Mouse (Mus musculus): ENCODE measurements around the gene Faah. TPM values are rescaled to one million over a fixed set of nuclear protein-coding genes. Genes with fewer than 3 reads are reported as not detected.

The Faah gene
- polyA plus RNA-seq, 1 experiment: 104 TPM

GRCm38 (mm10) chr4:115953559-115953958 is 64.2 kb downstream of the Faah start:
- no peak for DNase-seq (ENCODE audit: extremely low spot score in 1 of 2, low spot score in 1 of 2)

- DNase-seq (ENCODE audit: extremely low spot score in 1 of 2, low spot score in 1 of 2): peak; percentile 11 to 85
Observed at GRCm38 (mm10) chr4:115952758-115953157, 65.0 kb downstream of the Faah start.

GRCm38 (mm10) chr4:115943669-115944314 is 73.9 kb downstream of the Faah start:
- DNase-seq (ENCODE audit: extremely low spot score in 1 of 2, low spot score in 1 of 2): no peak

GRCm38 (mm10) chr4:115941242-115941820 is 76.4 kb downstream of the Faah start:
- DNase-seq (ENCODE audit: extremely low spot score in 1 of 2, low spot score in 1 of 2): no peak

GRCm38 (mm10) chr4:115940681-115941080 is 77.0 kb downstream of the Faah start:
- no peak for DNase-seq (ENCODE audit: extremely low spot score in 1 of 2, low spot score in 1 of 2)

GRCm38 (mm10) chr4:115939295-115940102 is 78.2 kb downstream of the Faah start, which contains the start of gene Dmbx1:
TSS of gene Dmbx1 (minus strand) at chr4:115939926.
- no peak for DNase-seq (ENCODE audit: extremely low spot score in 1 of 2, low spot score in 1 of 2)

- DNase-seq (ENCODE audit: extremely low spot score in 1 of 2, low spot score in 1 of 2): no peak
Observed at GRCm38 (mm10) chr4:115938276-115939160, 79.2 kb downstream of the Faah start.

- DNase-seq (ENCODE audit: extremely low spot score in 1 of 2, low spot score in 1 of 2): no peak
Observed at GRCm38 (mm10) chr4:115937061-115937976, 80.4 kb downstream of the Faah start.

GRCm38 (mm10) chr4:115936646-115937045 is 81.1 kb downstream of the Faah start:
- no peak for DNase-seq (ENCODE audit: extremely low spot score in 1 of 2, low spot score in 1 of 2)

GRCm38 (mm10) chr4:115935835-115936581 is 81.7 kb downstream of the Faah start:
- DNase-seq (ENCODE audit: extremely low spot score in 1 of 2, low spot score in 1 of 2): no peak

- DNase-seq (ENCODE audit: extremely low spot score in 1 of 2, low spot score in 1 of 2): no peak
Observed at GRCm38 (mm10) chr4:115931556-115932088, 86.1 kb downstream of the Faah start.

GRCm38 (mm10) chr4:115927637-115928036 is 90.1 kb downstream of the Faah start:
- DNase-seq (ENCODE audit: extremely low spot score in 1 of 2, low spot score in 1 of 2): no peak

- no peak for DNase-seq (ENCODE audit: extremely low spot score in 1 of 2, low spot score in 1 of 2)
Observed at GRCm38 (mm10) chr4:115923262-115923880, 94.4 kb downstream of the Faah start.

GRCm38 (mm10) chr4:115922688-115923087 is 95.0 kb downstream of the Faah start:
- DNase-seq (ENCODE audit: extremely low spot score in 1 of 2, low spot score in 1 of 2): no peak

- DNase-seq (ENCODE audit: extremely low spot score in 1 of 2, low spot score in 1 of 2): no peak
Observed at GRCm38 (mm10) chr4:115919911-115920310, 97.8 kb downstream of the Faah start.
